Mouse (Mus musculus) midbrain, embryonic 14.5 days (tissue): ENCODE results near the gene Kbtbd13. TPM values are rescaled to one million over a fixed set of nuclear protein-coding genes. Genes with fewer than 3 reads are reported as not detected.

ENCODE experiments used
- ATAC-seq: fragments of 200-750 bp; cut with Nextera tagmentation; 2 replicates; pipeline ENCODE4 v1.8.0; 2017; ENCODE audit warnings: moderate number of reproducible peaks, moderate library complexity; ENCODE audit not compliant: low FRiP score, low TSS enrichment
- DNase-seq: peaks from one replicate; pipeline ENCODE4 v3.0.0-alpha.2; 2015
- H3K27ac ChIP-seq: fragments of 300-500 bp; sonication (generic); replicated peaks from 2 replicates; pipeline ENCODE4 v1.5.1; 2014; ENCODE audit warnings: mild to moderate bottlenecking, low read depth, low read length, moderate library complexity
- H3K27me3 ChIP-seq: fragments of 300-500 bp; sonication (generic); 2 replicates; pipeline ENCODE4 v1.6.1; 2014; ENCODE audit warnings: low read length, control low read depth, mixed read lengths; ENCODE audit not compliant: control insufficient read depth, insufficient read depth
- H3K36me3 ChIP-seq: fragments of 300-500 bp; sonication (generic); 2 replicates; pipeline ENCODE4 v1.6.1; 2014; ENCODE audit warnings: low read length, control low read depth; ENCODE audit not compliant: control insufficient read depth, insufficient read depth
- H3K4me1 ChIP-seq: fragments of 300-500 bp; sonication (generic); 2 replicates; pipeline ENCODE4 v1.6.1; 2014; ENCODE audit warnings: mild to moderate bottlenecking, antibody characterized with exemption, low read length, control low read depth; ENCODE audit not compliant: control insufficient read depth, insufficient read depth
- H3K4me2 ChIP-seq: fragments of 300-500 bp; sonication (generic); 2 replicates; pipeline ENCODE4 v1.6.1; 2014; ENCODE audit warnings: mild to moderate bottlenecking, low read length, moderate library complexity
- H3K4me3 ChIP-seq: fragments of 300-500 bp; sonication (generic); replicated peaks from 2 replicates; pipeline ENCODE4 v1.5.1; 2014; ENCODE audit warnings: low read depth, low read length
- H3K9ac ChIP-seq: fragments of 300-500 bp; sonication (generic); replicated peaks from 2 replicates; pipeline ENCODE4 v1.6.1; 2014; ENCODE audit warnings: mild to moderate bottlenecking, low read length, moderate library complexity
- H3K9me3 ChIP-seq: fragments of 300-500 bp; sonication (generic); 2 replicates; pipeline ENCODE4 v1.6.1; 2016; ENCODE audit warnings: low read length, control low read depth, mixed read lengths; ENCODE audit not compliant: control insufficient read depth
- WGBS: fragments of 180-500 bp; shearing (Covaris S2); extraction: QIAGEN DNeasy Blood & Tissue Kit; methylation state at CpG from one replicate; pipeline ENCODE4 v1.1.7; 2014; 5-methylcytosine and 5-hydroxymethylcytosine counted together
- polyA plus RNA-seq: library from polyadenylated mRNA; unstranded; fragments of >200 nt; fragmentation: Nextera tagmentation; extraction: Ambion mirVana; gene quantifications from 2 replicates; pipeline ENCODE4 v1.2.1, GENCODE M21; 2014

Kbtbd13 gene
- polyA plus RNA-seq, 1 experiment from 2014 or later: 0.47 TPM

DNA sequence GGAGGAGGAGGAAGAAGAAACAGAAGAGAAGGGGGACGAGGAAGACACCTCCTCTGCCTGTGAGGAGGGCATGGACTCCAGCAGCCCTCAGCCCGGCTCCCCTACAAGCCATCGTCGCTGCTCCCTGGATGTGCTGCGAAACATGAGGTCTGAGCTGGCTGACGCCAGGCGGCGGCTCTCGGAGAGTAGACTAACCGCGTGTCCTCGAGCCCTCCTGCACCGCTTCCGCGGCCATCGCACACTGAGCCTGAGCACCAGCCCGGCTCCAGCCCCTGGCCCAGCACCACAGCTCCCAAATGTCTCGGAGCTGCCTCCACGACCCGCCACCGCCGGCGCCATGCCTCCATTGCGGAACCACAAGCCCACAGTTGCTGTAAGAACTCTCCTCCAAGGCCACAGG lies 19.7 kb downstream of the Kbtbd13 start:
- Histone ChIP-seq H3K9ac (no peak overlapping the region), H3K9me3 (no peaks in the 10 kb centered on the region), H3K27ac (no peak overlapping the region), H3K27me3 (no peaks in the 10 kb centered on the region), H3K4me1 (no peaks in the 10 kb centered on the region), H3K4me2 (no peak overlapping the region), H3K4me3 (no peak overlapping the region), H3K36me3 (peaks cover 30% of the 10 kb centered on the region)
- 81% methylated on average over 24 of the region's 24 CpGs for WGBS
- DNase-seq (no peak), ATAC-seq (no peak)

DNA sequence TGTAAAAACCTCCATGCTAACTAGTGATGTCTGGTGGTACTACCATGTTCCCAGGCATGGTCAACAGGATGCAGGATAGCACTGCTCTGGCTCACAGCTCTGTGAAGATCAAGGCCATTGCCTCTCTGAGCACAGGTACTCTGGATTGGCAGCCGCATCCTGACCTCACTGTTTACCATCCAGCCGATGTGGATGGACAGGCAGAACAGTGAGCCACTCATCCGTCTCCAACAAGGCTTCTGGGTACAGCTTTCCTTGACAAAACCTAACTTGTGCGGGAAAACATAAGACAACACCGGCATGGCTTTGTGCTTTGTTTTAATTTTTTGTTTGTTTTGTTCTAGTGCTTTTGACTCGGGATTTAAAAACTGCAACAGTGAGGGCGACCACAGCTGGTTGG lies 25.7 kb downstream of the Kbtbd13 start:
- Histone ChIP-seq H3K27ac (no peak overlapping the region), H3K4me1 (no peaks in the 10 kb centered on the region), H3K4me2 (no peak overlapping the region), H3K9me3 (no peaks in the 10 kb centered on the region), H3K9ac (no peak overlapping the region), H3K4me3 (no peak overlapping the region), H3K27me3 (no peaks in the 10 kb centered on the region), H3K36me3 (peaks cover 17% of the 10 kb centered on the region)
- ATAC-seq: no peak
- DNase-seq: no peak
- 89% methylated on average over 7 of the region's 7 CpGs for WGBS

- Histone ChIP-seq H3K36me3 (peaks cover 30% of the 10 kb centered on the region), H3K4me1 (no peaks in the 10 kb centered on the region), H3K4me3 (no peak overlapping the region), H3K4me2 (no peak overlapping the region), H3K27ac (no peak overlapping the region), H3K9me3 (no peaks in the 10 kb centered on the region), H3K27me3 (no peaks in the 10 kb centered on the region), H3K9ac (no peak overlapping the region)
- DNase-seq (no peak), ATAC-seq (no peak)
- WGBS: 75% methylated on average over 9 of the region's 9 CpGs
Observed at GRCm38 (mm10) chr9:65363684-65364083, 27.8 kb downstream of the Kbtbd13 start.

GRCm38 (mm10) chr9:65360641-65361448 lies 30.6 kb downstream of the Kbtbd13 start, which contains the start of gene Ubap1l:
TSS of gene Ubap1l (plus strand) at chr9:65361041.
- Histone ChIP-seq H3K27ac (no peak within 1 kb of the TSS), H3K9me3 (no peaks in the 10 kb centered on the region), H3K4me2 (no peak within 1 kb of the TSS), H3K4me3 (no peak within 1 kb of the TSS), H3K27me3 (no peaks in the 10 kb centered on the region), H3K4me1 (no peaks in the 10 kb centered on the region), H3K36me3 (peaks cover 57% of the 10 kb centered on the region), H3K9ac (no peak within 1 kb of the TSS)
- DNase-seq (no peak), ATAC-seq (no peak)
- 88% methylated on average over 16 of the region's 16 CpGs for WGBS

- ATAC-seq: no peak
- no peak overlapping the region for H3K4me2 ChIP-seq
- DNase-seq: no peak
- H3K4me1 ChIP-seq: no peaks in the 10 kb centered on the region
- H3K9me3 ChIP-seq: no peaks in the 10 kb centered on the region
- no peaks in the 10 kb centered on the region for H3K27me3 ChIP-seq
- H3K27ac ChIP-seq: no peak overlapping the region
- peaks cover 71% of the 10 kb centered on the region for H3K36me3 ChIP-seq
- H3K9ac ChIP-seq: no peak overlapping the region
- H3K4me3 ChIP-seq: no peak overlapping the region
- 98% methylated on average over 1 of the region's 1 CpGs for WGBS
Observed at GRCm38 (mm10) chr9:65358956-65359480, 32.4 kb downstream of the Kbtbd13 start.

DNA sequence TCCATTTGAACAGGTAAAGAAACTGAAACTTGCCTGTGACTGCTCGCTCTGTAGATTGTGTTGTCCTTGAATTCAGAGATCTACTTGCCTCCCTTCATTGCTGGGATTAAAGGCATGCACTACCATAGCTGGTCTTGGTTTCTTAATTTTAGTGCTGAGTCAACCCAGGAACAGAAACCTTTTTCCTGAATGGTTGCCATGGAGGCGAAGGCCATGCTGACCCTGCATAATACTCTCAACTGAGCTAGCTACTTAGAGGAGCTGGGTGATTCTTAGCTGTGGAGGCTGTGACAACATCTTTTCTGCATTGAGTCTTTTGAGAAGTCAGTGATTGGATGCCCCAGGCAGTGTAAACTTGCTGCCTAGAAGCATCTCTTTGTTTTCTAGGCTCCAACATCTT lies 34.5 kb downstream of the Kbtbd13 start:
- no peak overlapping the region for H3K27ac ChIP-seq
- H3K27me3 ChIP-seq: no peaks in the 10 kb centered on the region
- no peak for DNase-seq
- H3K4me3 ChIP-seq: no peak overlapping the region
- no peak overlapping the region for H3K4me2 ChIP-seq
- WGBS: 91% methylated on average over 2 of the region's 2 CpGs
- H3K9me3 ChIP-seq: no peaks in the 10 kb centered on the region
- no peak overlapping the region for H3K9ac ChIP-seq
- no peak for ATAC-seq
- no peaks in the 10 kb centered on the region for H3K4me1 ChIP-seq
- H3K36me3 ChIP-seq: peaks cover 71% of the 10 kb centered on the region

DNA sequence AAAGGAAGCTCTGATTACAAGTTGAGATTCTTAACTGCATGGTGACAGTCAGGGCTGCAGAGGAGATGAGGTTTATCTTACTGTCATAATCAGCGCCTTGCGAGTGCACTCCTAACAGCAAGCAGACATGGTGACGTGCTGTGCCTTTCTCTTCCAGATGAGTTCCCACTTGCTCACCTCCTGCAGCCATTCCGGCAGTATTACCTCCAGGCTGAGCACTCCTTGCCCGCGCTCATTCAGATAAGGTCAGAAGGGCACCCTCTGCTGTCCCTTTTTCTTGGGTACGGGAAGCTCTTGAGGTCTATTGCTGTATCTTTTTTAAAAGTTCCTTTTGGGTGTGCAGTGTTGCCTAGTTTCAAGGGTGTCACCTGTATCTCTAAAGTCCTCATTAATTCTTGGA lies 34.9 kb downstream of the Kbtbd13 start:
- Histone ChIP-seq H3K36me3 (peaks cover 68% of the 10 kb centered on the region), H3K4me1 (no peaks in the 10 kb centered on the region), H3K4me2 (no peak overlapping the region), H3K9ac (no peak overlapping the region), H3K4me3 (no peak overlapping the region), H3K9me3 (no peaks in the 10 kb centered on the region), H3K27ac (no peak overlapping the region), H3K27me3 (no peaks in the 10 kb centered on the region)
- DNase-seq (no peak), ATAC-seq (no peak)
- 86% methylated on average over 7 of the region's 7 CpGs for WGBS

DNA sequence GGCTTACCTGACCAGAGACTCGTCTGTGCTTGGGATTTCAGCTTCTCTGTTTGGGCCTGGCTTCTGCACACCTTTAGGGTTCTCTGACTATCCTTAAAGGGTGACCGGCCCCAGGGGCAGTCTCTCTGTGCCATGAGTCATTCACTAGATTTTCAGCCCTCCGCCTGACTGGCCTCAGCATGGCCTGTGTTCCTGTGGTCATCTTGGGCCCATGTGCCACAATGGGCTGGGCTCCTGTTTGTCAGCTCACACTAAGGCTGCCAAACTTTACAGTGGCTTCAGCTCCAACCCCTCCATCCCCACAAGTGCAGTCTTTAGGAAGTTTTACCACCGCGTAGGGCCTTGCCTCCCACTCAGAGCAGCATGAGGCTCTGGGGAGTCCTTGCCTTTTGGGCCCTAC lies 38.2 kb downstream of the Kbtbd13 start:
- Histone ChIP-seq H3K36me3 (peaks cover 38% of the 10 kb centered on the region), H3K4me3 (no peak overlapping the region), H3K4me1 (no peaks in the 10 kb centered on the region), H3K9ac (no peak overlapping the region), H3K4me2 (no peak overlapping the region), H3K27ac (no peak overlapping the region), H3K9me3 (no peaks in the 10 kb centered on the region), H3K27me3 (no peaks in the 10 kb centered on the region)
- DNase-seq: no peak
- 90% methylated on average over 5 of the region's 5 CpGs for WGBS
- no peak for ATAC-seq
